Mouse (Mus musculus) neutrophil, adult 5-6 weeks (primary cell): ENCODE data around the gene Camk2n1. TPM values are rescaled to one million over a fixed set of nuclear protein-coding genes. Genes with fewer than 3 reads are reported as not detected.

Experiments used
- ATAC-seq: fragments of 151-379, 151-347 bp; 2 replicates; pipeline ENCODE4 v1.8.0; 2017; ENCODE audit warnings: mild to moderate bottlenecking, moderate TSS enrichment; ENCODE audit not compliant: insufficient number of reproducible peaks, poor library complexity, low FRiP score, severe bottlenecking; ENCODE audit errors: extremely low read depth
- total RNA-seq: library from RNA; stranded (forward); fragments of 200-1000 nt; gene quantifications from 2 replicates; pipeline ENCODE4 v1.2.3, GENCODE M21; 2017

Gene Camk2n1
- total RNA-seq, 1 experiment from 2014 or later = 0.23 TPM

DNA sequence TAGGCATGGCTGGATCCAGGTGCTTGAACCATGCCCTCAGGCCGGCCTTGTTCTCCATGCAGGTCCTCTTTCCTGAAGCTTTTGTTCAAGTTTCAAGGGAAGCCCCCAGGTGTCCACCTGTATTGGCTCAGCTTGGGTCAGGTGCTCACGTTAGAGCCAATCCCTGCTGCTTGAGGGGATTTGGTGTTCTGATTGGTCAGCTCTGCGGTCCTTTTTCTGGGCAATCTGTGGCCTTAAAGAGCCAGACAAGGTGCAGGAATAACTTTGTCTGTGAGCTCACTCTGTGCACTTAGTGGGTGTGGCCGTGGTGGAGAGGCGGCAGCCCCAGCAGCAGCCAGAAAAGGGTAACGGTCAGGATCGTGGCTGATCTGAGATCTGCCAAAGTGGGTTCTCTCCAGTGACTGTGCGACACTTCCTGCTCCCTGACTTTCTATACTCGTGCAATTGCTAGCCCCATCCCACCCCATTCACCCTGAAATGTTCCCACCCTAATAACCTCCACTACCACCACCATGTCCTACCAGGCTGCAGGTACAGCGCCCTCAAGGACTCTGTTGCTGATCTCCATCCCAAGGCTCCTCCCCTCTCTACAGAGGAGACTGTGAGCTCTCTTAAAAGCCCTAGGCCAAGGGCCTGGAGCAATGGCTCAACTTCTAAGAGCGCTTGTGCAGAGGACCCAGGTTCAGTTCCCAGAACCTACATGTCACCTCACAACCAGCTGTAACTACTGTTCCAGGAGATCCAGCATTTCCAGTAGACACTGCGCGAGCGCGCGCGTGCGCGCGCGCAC is 45.9 kb downstream of the Camk2n1 start:
- ATAC-seq = no peak

DNA sequence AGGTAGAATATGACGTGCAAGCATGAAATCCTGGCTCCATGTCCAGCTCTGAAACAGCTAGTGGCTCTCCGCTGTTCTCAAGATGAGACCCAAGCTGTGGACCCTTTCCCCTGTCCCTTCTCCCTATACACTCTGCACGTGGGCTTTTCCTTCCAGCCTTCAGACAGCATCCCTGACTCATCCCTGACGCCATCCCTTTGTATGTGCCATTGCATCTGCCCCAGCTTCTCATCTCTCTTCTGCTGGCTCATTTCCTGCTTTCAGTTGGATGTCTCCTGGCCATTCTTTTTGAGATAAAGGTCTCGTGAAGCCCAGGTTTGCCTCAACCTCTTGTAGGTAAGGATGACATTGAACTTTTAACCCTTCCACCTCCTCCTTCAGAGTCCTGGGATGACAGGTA is 46.9 kb downstream of the Camk2n1 start:
- ATAC-seq = no peak

DNA sequence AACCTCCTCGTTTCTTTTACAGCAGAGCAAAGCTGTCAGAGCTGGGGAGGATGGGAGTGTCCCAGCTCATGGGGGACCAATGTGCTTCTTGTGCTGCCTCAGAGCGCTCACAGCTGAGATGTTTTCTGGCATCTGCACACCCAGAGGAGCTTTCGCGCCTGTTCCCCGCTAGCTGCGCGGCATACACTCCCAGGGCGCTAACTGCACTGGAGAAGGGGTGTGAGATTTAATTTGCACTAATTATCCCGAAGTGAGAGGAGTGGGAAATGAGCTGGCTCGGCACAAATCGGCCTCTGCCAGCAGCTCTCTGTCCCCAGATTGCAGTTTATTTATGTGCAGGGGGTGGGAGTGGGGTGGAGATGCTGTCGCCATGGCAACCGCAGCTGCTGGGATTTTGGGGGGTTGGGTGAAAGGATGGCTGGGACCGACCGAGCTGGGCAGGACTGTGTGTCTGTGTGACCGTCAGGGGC is 50.6 kb downstream of the Camk2n1 start:
- no peak for ATAC-seq

DNA sequence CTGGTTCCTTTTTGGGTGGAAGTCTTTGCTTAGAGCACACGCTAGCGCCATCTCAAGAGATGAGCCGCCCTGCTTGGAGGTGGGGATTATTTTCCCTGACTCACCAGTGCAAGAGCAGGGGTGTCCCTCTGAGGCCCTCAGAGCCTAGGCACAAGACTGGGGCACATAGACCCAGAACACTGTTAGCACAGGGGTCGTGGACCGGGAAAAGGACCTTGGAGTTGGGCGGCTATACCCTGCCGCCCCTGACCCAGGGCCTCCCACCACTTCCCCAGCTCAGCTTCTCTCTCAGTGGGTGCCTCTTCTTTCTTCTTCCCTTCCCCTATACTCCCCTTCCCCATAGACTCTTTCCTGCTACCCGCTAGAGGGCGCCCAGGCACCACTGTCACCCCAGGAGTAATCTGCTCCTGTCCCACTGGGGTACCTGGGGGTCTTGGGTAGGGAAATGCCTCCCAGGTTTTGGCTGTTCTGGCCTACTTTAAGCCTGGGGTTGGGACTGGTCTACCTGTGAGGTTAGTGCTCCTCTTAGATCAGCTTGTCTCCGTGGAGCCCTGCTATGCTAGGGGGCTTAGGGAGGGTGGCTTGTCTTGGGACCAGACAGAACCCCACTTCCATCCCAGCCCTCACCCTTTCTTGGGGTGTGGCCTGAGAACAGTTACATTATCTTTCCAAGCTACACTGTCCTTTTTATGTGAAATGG is 51.2 kb downstream of the Camk2n1 start:
- ATAC-seq = no peak

DNA sequence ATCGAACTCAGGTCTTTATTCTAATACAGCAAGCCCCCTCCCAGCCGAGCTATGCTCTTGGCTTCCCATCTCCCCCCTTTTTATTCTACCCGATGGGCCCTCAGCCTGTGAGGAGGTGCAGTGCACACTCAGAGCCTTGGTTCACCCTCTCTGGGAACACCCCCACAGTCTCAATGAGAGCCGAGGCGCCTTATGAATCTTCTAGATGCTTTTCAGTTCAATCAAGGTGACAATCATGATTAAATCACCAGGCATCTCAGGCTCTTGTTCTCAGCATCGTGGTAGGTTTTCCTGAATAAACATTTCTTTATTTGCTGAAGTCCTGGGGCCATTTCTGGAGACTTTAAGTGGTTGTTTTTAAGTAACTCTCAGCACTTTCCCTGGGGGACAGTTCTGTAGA is 53.8 kb downstream of the Camk2n1 start:
- no peak for ATAC-seq

Other genes starting within 250 kb of the Camk2n1 start
- 170 and 181 TPM in 2 replicates for gene Hp1bp3, start 238.0 kb upstream of the Camk2n1 start, total RNA-seq
- gene Sh2d5, start 203.9 kb upstream of the Camk2n1 start, total RNA-seq = 0.12 and 0.47 TPM in 2 replicates
- gene Kif17, start 203.9 kb upstream of the Camk2n1 start, total RNA-seq = not detected in 2 replicates
- 32.8 and 33.4 TPM in 2 replicates for gene Ddost, start 149.6 kb upstream of the Camk2n1 start, total RNA-seq
- 68.0 and 75.8 TPM in 2 replicates for gene Pink1, start 128.0 kb upstream of the Camk2n1 start, total RNA-seq
- gene Cda, start 86.3 kb upstream of the Camk2n1 start, total RNA-seq = not detected in 2 replicates
- not detected in 2 replicates for gene Fam43b, start 57.8 kb upstream of the Camk2n1 start, total RNA-seq
- 7.2 and 10.4 TPM in 2 replicates for gene Mul1, start 19.6 kb upstream of the Camk2n1 start, total RNA-seq
- not detected in 2 replicates for gene Vwa5b1, start 181.6 kb downstream of the Camk2n1 start, total RNA-seq